Mouse (Mus musculus) MEL (cell line): ENCODE measurements around the gene Golph3l. TPM values are rescaled to one million over a fixed set of nuclear protein-coding genes. Genes with fewer than 3 reads are reported as not detected.

Experiments used
- DNase-seq: peaks from one replicate; pipeline ENCODE4 v3.0.0; 2011; ENCODE audit warnings: low read depth, low spot score
- H3K27ac ChIP-seq: 2 replicates; pipeline ENCODE4 v1.5.1; 2012; ENCODE audit warnings: low read depth, mild to moderate bottlenecking, control low read depth, low read length, moderate library complexity; ENCODE audit not compliant: control insufficient read depth
- H3K27me3 ChIP-seq, 2 experiments: fragments of 150-350 bp in 1 of 2; sonication (generic) in 1 of 2; 2 replicates each; pipeline ENCODE4 v1.6.1; 2012; ENCODE audit warnings: low read length in 2 of 2, mild to moderate bottlenecking in 2 of 2, improper control_type of control experiment in 1 of 2, moderate library complexity in 1 of 2; ENCODE audit not compliant: insufficient read depth in 2 of 2, control insufficient read depth in 1 of 2
- H3K36me3 ChIP-seq, 2 experiments: 2 replicates each; pipeline ENCODE4 v1.6.1; 2012 to 2014; ENCODE audit warnings: low read length in 2 of 2, improper control_type of control experiment in 1 of 2, inconsistent platforms in 1 of 2, mild to moderate bottlenecking in 1 of 2; ENCODE audit not compliant: insufficient read depth in 2 of 2, control insufficient read depth in 1 of 2
- H3K4me1 ChIP-seq, 2 experiments: fragments of 150-350 bp in 1 of 2; sonication (generic) in 1 of 2; 2 replicates each; pipeline ENCODE4 v1.6.1; 2012; ENCODE audit warnings: low read length in 2 of 2, improper control_type of control experiment in 1 of 2, mild to moderate bottlenecking in 1 of 2; ENCODE audit not compliant: insufficient read depth in 2 of 2, control insufficient read depth in 1 of 2
- H3K4me3 ChIP-seq, 2 experiments: fragments of 150-350 bp in 1 of 2; sonication (generic) in 1 of 2; 2 replicates each; pipeline ENCODE4 v1.5.1; 2012; ENCODE audit warnings: low read depth in 2 of 2, low read length in 2 of 2, mild to moderate bottlenecking in 2 of 2, moderate library complexity in 2 of 2, control low read depth in 1 of 2, improper control_type of control experiment in 1 of 2; ENCODE audit not compliant: control insufficient read depth in 1 of 2, insufficient read depth in 1 of 2
- H3K79me2 ChIP-seq: 2 replicates; pipeline ENCODE4 v1.6.1; 2012; ENCODE audit warnings: mild to moderate bottlenecking, low read length, moderate library complexity; ENCODE audit not compliant: control insufficient read depth, poor library complexity, insufficient read depth
- H3K9ac ChIP-seq: 2 replicates; pipeline ENCODE4 v1.6.1; 2012; ENCODE audit warnings: low read depth, mild to moderate bottlenecking, control low read depth, low read length, moderate library complexity; ENCODE audit not compliant: control insufficient read depth, poor library complexity, severe bottlenecking
- H3K9me3 ChIP-seq: fragments of 150-350 bp; sonication (generic); replicated peaks from 2 replicates; pipeline ENCODE4 v1.6.1; 2012; ENCODE audit warnings: mild to moderate bottlenecking, low read length, improper control_type of control experiment, moderate library complexity; ENCODE audit not compliant: insufficient read depth
- CHD2 ChIP-seq: IDR thresholded peaks from 2 replicates; pipeline ENCODE4 v1.6.1; 2011; ENCODE audit warnings: low read length, improper control_type of control experiment
- CTCF ChIP-seq, 3 experiments: IDR thresholded peaks in 2 of 3; conservative IDR thresholded peaks in 1 of 3; 2 replicates each; pipeline ENCODE4 v1.5.1; 2011 to 2012; ENCODE audit warnings: low read length in 3 of 3, low read depth in 2 of 3, mild to moderate bottlenecking in 2 of 3, improper control_type of control experiment in 1 of 3, inconsistent platforms in 1 of 3, mixed read lengths in 1 of 3, moderate library complexity in 1 of 3; ENCODE audit not compliant: control insufficient read depth in 1 of 3, insufficient read depth in 1 of 3, poor library complexity in 1 of 3, severe bottlenecking in 1 of 3
- E2F4 ChIP-seq: IDR thresholded peaks from 2 replicates; pipeline ENCODE4 v1.6.1; 2011; ENCODE audit warnings: low read depth, low read length, improper control_type of control experiment, borderline replicate concordance
- ELF1 ChIP-seq: IDR thresholded peaks from 2 replicates; pipeline ENCODE4 v1.6.1; 2014; ENCODE audit warnings: low read depth, mild to moderate bottlenecking, inconsistent platforms, low read length, improper control_type of control experiment, moderate library complexity
- ETS1 ChIP-seq: IDR thresholded peaks from 2 replicates; pipeline ENCODE4 v1.6.1; 2012; ENCODE audit warnings: low read depth, mild to moderate bottlenecking, inconsistent platforms, low read length, improper control_type of control experiment, moderate library complexity
- HCFC1 ChIP-seq: IDR thresholded peaks from 2 replicates; pipeline ENCODE4 v1.6.1; 2012; ENCODE audit warnings: low read depth, mild to moderate bottlenecking, inconsistent platforms, low read length, improper control_type of control experiment, moderate library complexity
- JUND ChIP-seq: IDR thresholded peaks from 2 replicates; pipeline ENCODE4 v1.6.1; 2011; ENCODE audit warnings: low read depth, mild to moderate bottlenecking, improper control_type of control experiment, low read length
- MAX ChIP-seq: IDR thresholded peaks from 2 replicates; pipeline ENCODE4 v1.6.1; 2011; ENCODE audit warnings: low read length, improper control_type of control experiment
- MYB ChIP-seq: IDR thresholded peaks from 2 replicates; pipeline ENCODE4 v1.6.1; 2011; ENCODE audit warnings: mild to moderate bottlenecking, low read depth, low read length, improper control_type of control experiment
- POLR2AphosphoS5 ChIP-seq: IDR thresholded peaks from 2 replicates; pipeline ENCODE4 v1.6.1; 2012; ENCODE audit warnings: low read depth, borderline replicate concordance, mild to moderate bottlenecking, inconsistent platforms, low read length, moderate library complexity, mixed read lengths
- RCOR1 ChIP-seq: IDR thresholded peaks from 2 replicates; pipeline ENCODE4 v1.6.1; 2012; ENCODE audit warnings: low read depth, mild to moderate bottlenecking, inconsistent platforms, low read length, improper control_type of control experiment
- SIN3A ChIP-seq: IDR thresholded peaks from 2 replicates; pipeline ENCODE4 v1.6.1; 2012; ENCODE audit warnings: low read length, improper control_type of control experiment, inconsistent platforms
- USF2 ChIP-seq, 2 experiments: IDR thresholded peaks; 2 replicates each; pipeline ENCODE4 v1.6.1; 2011 to 2012; ENCODE audit warnings: improper control_type of control experiment in 2 of 2, low read length in 2 of 2, borderline replicate concordance in 1 of 2, inconsistent platforms in 1 of 2, low read depth in 1 of 2, mild to moderate bottlenecking in 1 of 2; ENCODE audit not compliant: insufficient read depth in 1 of 2
- ZKSCAN1 ChIP-seq: IDR thresholded peaks from 2 replicates; pipeline ENCODE4 v1.6.1; 2012; ENCODE audit warnings: low read depth, mild to moderate bottlenecking, inconsistent platforms, low read length, improper control_type of control experiment, moderate library complexity
- ZMIZ1 ChIP-seq: IDR thresholded peaks from 2 replicates; pipeline ENCODE4 v1.6.1; 2012; ENCODE audit warnings: low read depth, mild to moderate bottlenecking, inconsistent platforms, low read length, improper control_type of control experiment, moderate library complexity
- ZNF384 ChIP-seq: IDR thresholded peaks from 2 replicates; pipeline ENCODE4 v1.6.1; 2012; ENCODE audit warnings: low read depth, mild to moderate bottlenecking, inconsistent platforms, low read length, improper control_type of control experiment
- polyA plus RNA-seq, 2 experiments: library from polyadenylated mRNA; stranded (reverse) in 1 of 2; unstranded in 1 of 2; fragments of >175 nt in 1 of 2; fragments of >200 nt in 1 of 2; gene quantifications; 2 replicates each; pipeline versions ENCODE4 v1.2.1 to v1.2.4; 2012; ENCODE audit warnings: low replicate concordance in 2 of 2, low read depth in 1 of 2; ENCODE audit not compliant: insufficient read length in 2 of 2, insufficient read depth in 1 of 2, missing spikeins in 1 of 2
- total RNA-seq: library from RNA; depleted of rRNA; stranded (reverse); fragments of 300-350 nt; gene quantifications from 2 replicates; pipeline ENCODE4 v1.2.3, GENCODE M21; 2012

Gene Golph3l
- total and polyA plus RNA-seq, 3 experiments, result 43.8 to 45.1 TPM; not detected in 1

DNA sequence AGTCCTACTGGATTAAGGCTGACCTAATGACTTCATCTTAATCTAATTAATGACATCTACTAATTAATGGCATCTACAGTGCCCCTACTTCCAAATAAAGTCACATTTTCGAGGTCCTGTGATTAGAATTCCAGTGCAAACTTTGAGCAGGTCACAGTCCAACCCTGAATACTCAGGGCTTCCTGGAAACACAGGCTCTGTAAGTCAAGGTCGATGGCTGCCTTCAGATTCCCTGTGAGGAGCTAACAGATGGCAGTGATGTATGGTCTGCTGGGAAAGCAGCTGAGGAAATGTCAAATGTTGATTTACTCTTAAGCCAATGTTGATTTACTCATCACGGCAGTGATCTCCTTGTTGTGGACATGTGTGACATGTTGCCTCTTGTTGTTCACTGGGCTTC, 34.7 kb upstream of the Golph3l start:
- no peaks in the 10 kb centered on the region for H3K36me3 ChIP-seq
- H3K27me3 ChIP-seq, result peaks cover 14 to 38% of the 10 kb centered on the region in 2 experiments

DNA sequence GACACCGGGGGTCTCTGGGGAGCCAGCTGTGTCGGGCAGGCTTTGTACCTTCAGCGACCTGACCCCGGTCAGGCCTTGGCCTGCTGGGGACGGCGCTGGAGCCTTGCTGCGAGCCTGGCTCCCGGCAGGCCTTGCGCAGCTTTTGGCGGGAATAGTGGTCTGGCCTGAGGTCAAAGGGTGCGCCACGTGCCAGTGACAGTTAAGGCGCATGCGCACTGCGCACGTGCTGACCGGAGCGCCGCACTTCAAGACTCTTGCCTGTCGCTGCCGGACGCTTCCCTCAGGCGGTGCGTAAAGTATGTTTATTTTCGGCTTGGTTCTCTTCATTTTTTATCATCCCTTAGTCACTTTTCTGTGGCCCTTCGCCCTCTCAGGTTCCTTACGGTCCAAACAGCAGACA, 29.3 kb upstream of the Golph3l start, which contains the start of gene Hormad1:
Hormad1 (plus strand) TSS at position 241 of the 400 bp plus-strand sequence.
- H3K4me3 ChIP-seq, result no peak within 1 kb of the TSS
- H3K9ac ChIP-seq, result no peak within 1 kb of the TSS
- no peak within 1 kb of the TSS for H3K27ac ChIP-seq
- peaks cover 18 to 36% of the 10 kb centered on the region in 2 experiments for H3K27me3 ChIP-seq
- DNase-seq, result no peak
- H3K4me1 ChIP-seq, result no peaks in the 10 kb centered on the region; a peak in 1 of 4 replicates
- H3K79me2 ChIP-seq, result no peaks in the 10 kb centered on the region
- TF ChIP-seq MAX, result no peak
- no peak for TF ChIP-seq ELF1
- no peak for TF ChIP-seq JUND
- no peak for TF ChIP-seq ETS1
- TF ChIP-seq ZMIZ1, result no peak
- no peak for TF ChIP-seq HCFC1
- no peak for TF ChIP-seq POLR2AphosphoS5
- TF ChIP-seq CHD2, result no peak
- TF ChIP-seq USF2 (IDR thresholded peaks at IDR 0.05; ENCODE audit: borderline replicate concordance in 1 of 2, insufficient read depth in 1 of 2, low read depth in 1 of 2, low read length in 2 of 2), result no peak
- TF ChIP-seq ZNF384, result no peak
- no peak for TF ChIP-seq ZKSCAN1
- TF ChIP-seq SIN3A, result no peak
- TF ChIP-seq E2F4, result no peak
- no peaks in the 10 kb centered on the region for H3K9me3 ChIP-seq
- no peaks in the 10 kb centered on the region for H3K36me3 ChIP-seq

More for the DNA sequence above, 34.7 kb upstream of the Golph3l start:
- H3K9me3 ChIP-seq, result no peaks in the 10 kb centered on the region
- TF ChIP-seq MYB, result no peak
- no peak for TF ChIP-seq ZMIZ1
- TF ChIP-seq CTCF (IDR thresholded peaks at IDR 0.05 in 2 of 3, conservative IDR thresholded peaks at IDR 0.05 in 1 of 3; ENCODE audit: control insufficient read depth in 1 of 3, insufficient read depth in 1 of 3, low read depth in 2 of 3, low read length in 3 of 3, poor library complexity in 1 of 3, severe bottlenecking in 1 of 3), result no peak
- no peak for TF ChIP-seq RCOR1
- TF ChIP-seq, all 39 proteins: peak for 0
- no peak for DNase-seq
- Histone ChIP-seq H3K4me3 (no peak overlapping the region), H3K4me1 (no peaks in the 10 kb centered on the region), H3K79me2 (no peaks in the 10 kb centered on the region), H3K9ac (no peak overlapping the region), H3K27ac (no peak overlapping the region)
